Mouse (Mus musculus) liver, postnatal 0 days (tissue): Measurements from ENCODE around the gene Bcl6.

Experiments used
- CTCF ChIP-seq: sonication (generic); IDR thresholded peaks from 2 replicates; pipeline ENCODE4 v1.5.1; 2016; ENCODE audit warnings: antibody characterized with exemption, low read depth
- EP300 ChIP-seq: IDR thresholded peaks from 2 replicates; pipeline ENCODE4 v1.6.1; 2016; ENCODE audit warnings: antibody characterized with exemption, low read depth, mild to moderate bottlenecking

- TF ChIP-seq CTCF (no peak), EP300 (0 out of 2 replicates have a peak, but pooled peaks have one; percentile 4)
These were observed 3.7 kb downstream of the Bcl6 start for GRCm38 (mm10) chr16:23984760-23985466.
